Mouse (Mus musculus) ES-E14 (cell line): ENCODE results near the gene Rpl38.

Experiments
- CHD2 ChIP-seq: IDR thresholded peaks from 2 replicates; pipeline ENCODE4 v1.6.1; 2014; ENCODE audit warnings: mild to moderate bottlenecking, low read depth, low read length, inconsistent platforms
- HCFC1 ChIP-seq: IDR thresholded peaks from 2 replicates; pipeline ENCODE4 v1.6.1; 2012; ENCODE audit warnings: low read length, inconsistent platforms, borderline replicate concordance; ENCODE audit not compliant: insufficient read depth
- MAFK ChIP-seq: IDR thresholded peaks from 2 replicates; pipeline ENCODE4 v1.6.1; 2014; ENCODE audit warnings: mild to moderate bottlenecking, low read depth, low read length, inconsistent platforms; ENCODE audit not compliant: insufficient read depth
- ZC3H11A ChIP-seq: IDR thresholded peaks from 2 replicates; pipeline ENCODE4 v1.6.1; 2012; ENCODE audit warnings: low read depth, mild to moderate bottlenecking, inconsistent platforms, low read length, borderline replicate concordance
- ZNF384 ChIP-seq: IDR thresholded peaks from 2 replicates; pipeline ENCODE4 v1.6.1; 2012; ENCODE audit warnings: low read depth, low read length, inconsistent platforms

- TF ChIP-seq CHD2: no peak
- no peak for TF ChIP-seq MAFK
- TF ChIP-seq ZC3H11A: no peak
- no peak for TF ChIP-seq HCFC1
- no peak for TF ChIP-seq ZNF384
Measured at GRCm38 (mm10) chr11:114720535-114720934, 52.2 kb downstream of the Rpl38 start.
